Mouse (Mus musculus) hindbrain, embryonic 15.5 days (tissue): Measurements from ENCODE around the gene Nfatc2. TPM values are rescaled to one million over a fixed set of nuclear protein-coding genes. Genes with fewer than 3 reads are reported as not detected.

Source experiments
- ATAC-seq: fragments of 200-750 bp; cut with Nextera tagmentation; 2 replicates; pipeline ENCODE4 v1.8.0; 2017; ENCODE audit warnings: low read depth, moderate number of reproducible peaks, moderate TSS enrichment; ENCODE audit not compliant: low FRiP score
- H3K27ac ChIP-seq: fragments of 300-500 bp; sonication (generic); replicated peaks from 2 replicates; pipeline ENCODE4 v1.5.1; 2015; ENCODE audit warnings: mild to moderate bottlenecking, inconsistent platforms
- H3K27me3 ChIP-seq: fragments of 300-500 bp; sonication (generic); 2 replicates; pipeline ENCODE4 v1.6.1; 2015; ENCODE audit warnings: control low read depth, inconsistent platforms
- H3K36me3 ChIP-seq: fragments of 300-500 bp; sonication (generic); 2 replicates; pipeline ENCODE4 v1.6.1; 2015; ENCODE audit warnings: control low read depth, inconsistent platforms
- H3K4me1 ChIP-seq: fragments of 300-500 bp; sonication (generic); replicated peaks from 2 replicates; pipeline ENCODE4 v1.6.1; 2015; ENCODE audit warnings: control low read depth, inconsistent platforms
- H3K4me2 ChIP-seq: fragments of 300-500 bp; sonication (generic); 2 replicates; pipeline ENCODE4 v1.6.1; 2015; ENCODE audit warnings: moderate library complexity, mild to moderate bottlenecking, inconsistent platforms
- H3K4me3 ChIP-seq: fragments of 300-500 bp; sonication (generic); 2 replicates; pipeline ENCODE4 v1.5.1; 2015; ENCODE audit warnings: mild to moderate bottlenecking, inconsistent platforms
- H3K9ac ChIP-seq: fragments of 300-500 bp; sonication (generic); 2 replicates; pipeline ENCODE4 v1.6.1; 2015; ENCODE audit warnings: inconsistent platforms
- H3K9me3 ChIP-seq: fragments of 300-500 bp; sonication (generic); 2 replicates; pipeline ENCODE4 v1.6.1; 2016; ENCODE audit warnings: control low read depth, inconsistent platforms
- WGBS: fragments of 180-500 bp; shearing (Covaris S2); methylation state at CpG from one replicate; pipeline ENCODE4 v1.1.7; 2015; 5-methylcytosine and 5-hydroxymethylcytosine counted together
- polyA plus RNA-seq: library from polyadenylated mRNA; unstranded; fragments of >200 nt; fragmentation: Nextera tagmentation; extraction: Ambion mirVana; gene quantifications from 2 replicates; pipeline ENCODE4 v1.2.1, GENCODE M21; 2015

The Nfatc2 gene
- 3.8 and 4.6 TPM in 2 replicates for polyA plus RNA-seq

DNA sequence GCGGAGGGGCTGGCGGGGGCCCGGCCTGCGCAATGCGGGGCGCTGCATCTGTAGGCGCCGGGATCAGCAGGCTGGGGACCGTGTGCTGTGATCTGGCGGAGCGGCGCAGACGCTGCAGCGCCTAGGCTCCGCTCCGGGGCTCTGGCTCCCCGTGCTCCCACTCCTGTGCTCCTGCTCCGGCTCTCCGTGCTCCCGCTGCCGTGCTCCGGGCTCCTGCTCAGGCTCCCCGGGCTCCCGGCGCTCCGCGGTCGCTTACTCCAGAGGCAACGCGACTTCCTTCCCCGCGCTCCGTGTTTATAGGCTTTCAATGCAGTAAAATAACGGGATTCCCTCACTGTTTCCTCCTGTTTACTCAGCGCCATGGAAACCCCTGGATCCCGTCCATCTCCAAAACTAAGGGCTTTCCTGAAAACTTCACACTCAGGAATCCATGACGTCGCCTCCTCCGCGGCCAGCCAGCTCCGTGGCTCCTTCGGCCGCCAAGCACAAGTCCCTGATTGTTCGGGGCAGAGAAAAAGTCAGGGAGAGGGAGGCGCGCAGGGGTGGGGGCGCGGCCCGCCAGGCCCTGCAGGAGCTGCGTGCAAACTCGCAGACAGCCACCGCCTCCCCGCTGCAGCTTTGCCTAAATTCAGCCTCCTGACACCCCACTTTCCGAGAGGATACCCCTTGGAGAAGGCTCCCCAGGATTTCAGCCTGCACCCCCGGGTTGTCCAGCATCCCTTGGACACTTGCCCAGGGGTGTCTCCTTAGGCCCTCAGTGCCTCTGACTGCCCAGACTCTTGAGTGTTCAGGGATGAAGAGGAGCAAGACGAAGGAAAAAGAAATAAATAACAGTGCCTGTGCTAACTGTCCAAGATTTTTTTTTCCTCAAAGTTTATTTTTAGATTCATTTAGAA, at the start of gene Nfatc2:
Gene Nfatc2 (minus strand): TSS at position 167 of the 896 bp plus-strand sequence.
- peak within 1 kb of the TSS; percentile 62 for H3K4me3 ChIP-seq
- H3K36me3 ChIP-seq, result no peaks in the 10 kb centered on the region
- peak within 1 kb of the TSS; percentile 85 for H3K27ac ChIP-seq
- under 1% methylated on average over 56 of the region's 56 CpGs for WGBS
- peak within 1 kb of the TSS; percentile 97 for H3K4me2 ChIP-seq
- no peaks in the 10 kb centered on the region for H3K9me3 ChIP-seq
- peaks cover 19% of the 10 kb centered on the region for H3K27me3 ChIP-seq
- ATAC-seq, result peak; percentile 85
- peaks cover 35% of the 10 kb centered on the region for H3K4me1 ChIP-seq
- H3K9ac ChIP-seq, result peak within 1 kb of the TSS; percentile 62

DNA sequence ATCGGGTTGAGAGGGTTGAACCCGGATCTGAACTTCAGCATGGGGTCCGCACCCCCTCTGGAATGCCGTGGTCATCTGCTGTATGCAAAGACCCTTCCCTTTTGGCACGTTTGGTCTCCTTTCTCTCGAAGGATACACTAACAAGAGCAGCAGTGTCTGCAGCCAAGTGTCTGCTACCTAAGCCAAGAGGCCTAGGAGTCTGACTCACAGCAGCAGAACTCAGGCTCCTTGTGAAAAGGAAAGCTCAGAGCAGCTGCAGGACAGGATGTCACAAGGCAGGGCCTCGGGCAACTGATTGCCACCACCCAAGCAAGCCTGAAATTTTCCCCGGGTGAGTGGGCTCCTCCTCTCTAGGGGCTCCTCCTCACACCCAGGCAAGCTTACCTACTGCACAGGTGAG, 46.7 kb upstream of the Nfatc2 start:
- H3K9ac ChIP-seq, result no peak overlapping the region
- H3K36me3 ChIP-seq, result peaks cover 60% of the 10 kb centered on the region
- no peak for ATAC-seq
- H3K27me3 ChIP-seq, result no peaks in the 10 kb centered on the region
- no peak overlapping the region for H3K27ac ChIP-seq
- 84% methylated on average over 8 of the region's 8 CpGs for WGBS
- H3K4me1 ChIP-seq, result no peaks in the 10 kb centered on the region
- H3K4me2 ChIP-seq, result no peak overlapping the region
- H3K4me3 ChIP-seq, result no peak overlapping the region
- no peaks in the 10 kb centered on the region for H3K9me3 ChIP-seq

DNA sequence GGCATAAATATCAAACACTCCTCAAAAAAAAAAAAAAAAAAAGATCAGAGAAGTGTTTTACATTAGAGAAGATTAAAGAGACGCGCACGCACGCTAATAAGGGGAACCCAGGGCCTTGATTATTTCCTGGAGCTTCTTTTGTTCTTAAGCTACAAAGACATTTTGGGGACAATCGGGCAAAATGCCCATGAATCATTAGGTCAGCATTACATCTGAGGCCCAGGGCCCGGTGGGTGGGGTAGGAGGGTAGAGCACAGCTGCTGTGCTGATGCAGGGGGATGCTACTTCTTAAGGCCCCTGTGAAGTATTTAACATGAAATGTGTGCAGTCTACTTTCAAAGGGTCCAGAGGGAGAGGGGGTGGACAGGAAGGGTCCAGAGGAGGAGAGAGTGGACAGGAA, 43.4 kb upstream of the Nfatc2 start:
- H3K9me3 ChIP-seq, result no peaks in the 10 kb centered on the region
- H3K4me3 ChIP-seq, result no peak overlapping the region
- no peak overlapping the region for H3K4me2 ChIP-seq
- WGBS, result 42% methylated on average over 6 of the region's 6 CpGs
- H3K27ac ChIP-seq, result no peak overlapping the region
- H3K9ac ChIP-seq, result no peak overlapping the region
- ATAC-seq, result no peak
- H3K27me3 ChIP-seq, result no peaks in the 10 kb centered on the region
- H3K36me3 ChIP-seq, result peaks cover 74% of the 10 kb centered on the region
- no peaks in the 10 kb centered on the region for H3K4me1 ChIP-seq

DNA sequence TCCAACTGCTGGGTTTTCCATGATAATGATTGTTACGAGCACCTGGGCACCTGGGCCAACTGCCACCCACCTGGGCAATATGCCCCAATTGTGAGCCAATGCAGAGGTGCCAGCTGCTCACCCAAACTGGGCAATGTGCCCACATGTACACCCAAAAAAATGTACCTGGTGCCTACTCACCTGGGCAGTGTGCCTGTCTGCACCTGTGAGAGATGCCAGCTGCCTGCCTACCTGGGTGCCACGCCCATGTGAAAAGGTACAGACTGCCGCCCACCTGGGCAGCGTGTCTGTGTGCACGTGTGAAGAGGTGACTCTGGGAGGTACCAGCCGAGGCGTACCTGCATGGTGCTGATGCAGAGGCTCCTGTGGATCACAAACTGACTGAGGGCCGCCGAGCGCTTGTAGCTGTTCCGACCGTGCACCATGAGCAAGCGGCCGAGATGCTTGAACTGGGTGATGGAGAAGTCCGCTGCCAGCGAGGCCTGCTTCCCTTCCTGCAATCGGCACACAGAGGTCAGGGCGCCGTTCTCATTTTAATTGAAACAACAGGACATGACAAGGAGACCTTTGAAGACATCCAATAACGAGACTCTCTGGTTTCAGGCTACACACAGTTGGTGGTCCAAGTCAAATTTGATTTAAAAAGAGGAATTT, 42.2 kb upstream of the Nfatc2 start:
- no peak overlapping the region for H3K27ac ChIP-seq
- H3K27me3 ChIP-seq, result no peaks in the 10 kb centered on the region
- peaks cover 75% of the 10 kb centered on the region for H3K36me3 ChIP-seq
- H3K4me3 ChIP-seq, result no peak overlapping the region
- no peak overlapping the region for H3K9ac ChIP-seq
- ATAC-seq, result no peak
- 84% methylated on average over 20 of the region's 20 CpGs for whole genome bisulfite sequencing
- no peaks in the 10 kb centered on the region for H3K9me3 ChIP-seq
- H3K4me2 ChIP-seq, result no peak overlapping the region
- no peaks in the 10 kb centered on the region for H3K4me1 ChIP-seq

DNA sequence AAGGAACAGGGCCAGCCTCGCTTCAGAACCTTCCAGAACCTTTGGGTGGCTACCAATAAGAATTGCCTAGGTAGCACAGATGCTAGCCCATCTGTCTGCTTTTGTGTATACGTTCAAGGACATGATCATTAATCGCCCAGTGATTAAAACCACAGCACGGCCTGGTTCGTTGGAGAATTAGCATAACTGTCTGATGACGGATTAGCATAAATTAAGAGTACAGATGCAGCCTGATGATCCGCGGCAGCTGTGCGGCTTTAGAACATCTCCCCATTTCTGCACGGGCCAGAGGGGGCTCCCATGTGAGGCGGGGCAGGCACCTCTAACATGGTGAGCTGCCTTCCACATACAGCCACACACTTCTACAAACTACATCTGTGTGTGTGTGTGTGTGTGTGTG, 40.7 kb upstream of the Nfatc2 start:
- H3K4me3 ChIP-seq, result no peak overlapping the region
- H3K27me3 ChIP-seq, result no peaks in the 10 kb centered on the region
- no peaks in the 10 kb centered on the region for H3K4me1 ChIP-seq
- H3K9me3 ChIP-seq, result no peaks in the 10 kb centered on the region
- H3K27ac ChIP-seq, result 0 out of 2 replicates have a peak overlapping the region, but pooled peaks have one; percentile 9
- H3K4me2 ChIP-seq, result no peak overlapping the region
- H3K36me3 ChIP-seq, result peaks cover 69% of the 10 kb centered on the region
- peak; percentile 47; the same call in 1 of the 2 replicates for ATAC-seq
- 47% methylated on average over 11 of the region's 11 CpGs for WGBS
- no peak overlapping the region for H3K9ac ChIP-seq

DNA sequence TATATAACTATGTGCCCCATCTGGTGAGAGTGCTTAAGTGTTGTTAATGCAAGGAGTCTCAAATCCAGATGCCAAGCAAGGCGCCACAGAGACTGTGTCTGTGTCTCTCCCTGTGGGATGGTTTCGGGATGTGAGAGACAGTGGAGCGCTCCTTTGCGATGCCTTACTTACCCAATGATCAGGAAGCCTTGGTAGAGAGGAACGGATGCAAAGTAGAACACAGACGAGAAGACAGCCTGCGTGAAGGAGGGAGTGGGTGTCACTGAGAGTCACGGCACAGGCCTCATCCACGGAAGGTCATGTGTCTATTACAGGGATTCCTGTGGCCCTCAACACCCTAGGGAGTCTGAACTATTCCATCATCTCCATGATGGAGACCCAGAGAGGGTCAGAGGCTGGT, 39.0 kb upstream of the Nfatc2 start:
- H3K9ac ChIP-seq, result no peak overlapping the region
- H3K36me3 ChIP-seq, result peaks cover 70% of the 10 kb centered on the region
- no peak overlapping the region for H3K4me2 ChIP-seq
- H3K27ac ChIP-seq, result no peak overlapping the region
- no peak overlapping the region for H3K4me3 ChIP-seq
- 90% methylated on average over 9 of the region's 9 CpGs for WGBS
- no peaks in the 10 kb centered on the region for H3K9me3 ChIP-seq
- H3K4me1 ChIP-seq, result no peaks in the 10 kb centered on the region
- H3K27me3 ChIP-seq, result no peaks in the 10 kb centered on the region
- no peak for ATAC-seq

DNA sequence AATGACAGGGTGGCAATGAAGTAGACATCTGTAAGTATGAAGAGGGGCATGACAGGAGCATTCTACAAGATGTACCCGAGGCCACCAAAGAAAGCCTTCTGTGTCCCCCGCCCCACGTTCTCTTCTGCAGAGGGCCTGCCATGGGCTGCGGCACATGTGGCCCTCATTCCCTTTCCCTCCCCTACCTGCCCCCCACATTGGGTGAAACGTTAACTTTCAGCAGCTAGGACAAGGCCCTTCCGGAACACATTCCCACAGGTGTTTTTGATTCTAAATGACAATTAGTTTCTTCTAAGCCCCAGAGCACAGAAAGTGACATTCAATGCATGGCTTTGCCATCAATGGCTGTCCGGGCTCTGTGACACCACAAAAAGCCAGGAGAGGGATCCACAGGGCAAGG, 33.4 kb upstream of the Nfatc2 start:
- WGBS, result 89% methylated on average over 7 of the region's 7 CpGs
- no peak overlapping the region for H3K4me2 ChIP-seq
- H3K4me3 ChIP-seq, result no peak overlapping the region
- no peak overlapping the region for H3K9ac ChIP-seq
- H3K27me3 ChIP-seq, result no peaks in the 10 kb centered on the region
- no peaks in the 10 kb centered on the region for H3K9me3 ChIP-seq
- H3K36me3 ChIP-seq, result peaks cover 43% of the 10 kb centered on the region
- ATAC-seq, result no peak
- H3K27ac ChIP-seq, result no peak overlapping the region
- H3K4me1 ChIP-seq, result no peaks in the 10 kb centered on the region

DNA sequence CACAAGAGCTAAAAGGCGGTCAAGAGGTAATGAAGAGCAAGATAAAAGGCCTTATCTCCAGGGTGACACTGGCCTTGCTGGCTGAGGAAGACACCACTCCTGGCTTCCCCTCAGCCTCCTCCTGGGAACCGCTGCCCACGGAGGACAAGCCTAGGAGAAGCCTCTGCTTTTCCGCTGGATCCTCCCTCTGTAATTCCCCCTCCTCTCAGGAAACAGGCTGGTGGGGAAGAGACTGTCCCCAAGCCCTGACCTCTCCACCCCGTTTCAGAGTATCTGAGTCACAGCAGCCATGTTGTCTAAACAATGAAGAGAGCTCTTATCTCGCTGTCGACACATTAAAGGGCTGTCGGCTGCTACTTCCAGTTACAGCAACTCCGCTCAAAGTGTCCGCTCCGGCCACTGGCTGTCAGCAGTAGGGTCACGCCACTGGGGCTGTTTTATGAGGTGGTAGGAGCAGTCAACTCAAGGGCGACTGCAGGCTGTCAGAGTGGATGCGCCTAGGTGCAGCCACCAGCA, 31.9 kb upstream of the Nfatc2 start:
- Histone ChIP-seq H3K27ac (no peak overlapping the region), H3K9me3 (no peaks in the 10 kb centered on the region), H3K4me1 (no peaks in the 10 kb centered on the region; the same call in 1 of the 2 replicates), H3K4me3 (no peak overlapping the region), H3K9ac (no peak overlapping the region), H3K36me3 (peaks cover 31% of the 10 kb centered on the region), H3K4me2 (no peak overlapping the region), H3K27me3 (no peaks in the 10 kb centered on the region)
- WGBS, result 68% methylated on average over 14 of the region's 14 CpGs
- no peak for ATAC-seq

DNA sequence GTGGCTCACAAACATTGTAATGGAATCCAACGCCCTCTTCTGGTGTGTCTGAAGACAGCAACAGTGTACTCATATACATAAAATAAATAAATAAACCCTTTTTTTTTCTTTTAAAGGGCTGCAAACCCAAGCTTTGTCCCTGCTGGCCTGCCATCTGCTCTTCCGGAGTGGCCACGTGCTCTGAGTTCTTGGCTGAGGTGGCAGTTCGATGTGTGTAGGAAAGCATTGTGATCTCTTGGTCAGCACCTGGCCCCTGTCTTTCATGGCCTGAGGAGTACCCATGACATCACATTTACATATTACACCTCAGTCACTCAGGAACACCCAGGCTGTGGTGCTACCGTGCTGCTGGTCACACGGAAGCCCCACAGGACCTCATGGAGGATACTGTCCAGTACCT, 31.1 kb upstream of the Nfatc2 start:
- ATAC-seq, result no peak
- no peaks in the 10 kb centered on the region for H3K27me3 ChIP-seq
- H3K9me3 ChIP-seq, result no peaks in the 10 kb centered on the region
- H3K4me1 ChIP-seq, result peaks cover 5% of the 10 kb centered on the region
- no peak overlapping the region for H3K9ac ChIP-seq
- no peak overlapping the region for H3K4me2 ChIP-seq
- no peak overlapping the region for H3K27ac ChIP-seq
- 83% methylated on average over 6 of the region's 6 CpGs for WGBS
- H3K36me3 ChIP-seq, result peaks cover 29% of the 10 kb centered on the region
- no peak overlapping the region for H3K4me3 ChIP-seq

DNA sequence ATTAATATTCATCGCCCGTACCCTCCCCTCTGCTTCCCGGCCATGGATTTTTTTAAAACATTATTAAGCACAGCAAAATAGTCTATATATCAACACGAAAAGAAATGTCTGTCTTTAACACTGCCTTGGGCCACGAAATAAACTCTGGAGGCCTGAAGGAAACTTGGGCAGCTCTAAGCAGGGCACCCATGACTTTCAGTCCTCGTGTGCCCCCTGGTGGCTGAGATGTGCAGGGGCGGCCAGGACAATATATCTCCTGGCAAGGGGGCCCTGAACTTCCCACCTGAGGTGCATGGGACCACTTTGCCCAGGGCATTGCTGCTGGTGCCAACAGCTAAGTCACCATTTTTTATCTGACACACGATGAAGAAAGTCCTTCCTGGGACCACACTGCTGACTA, 27.3 kb upstream of the Nfatc2 start:
- Histone ChIP-seq H3K4me1 (peaks cover 25% of the 10 kb centered on the region), H3K27ac (no peak overlapping the region), H3K27me3 (no peaks in the 10 kb centered on the region), H3K9me3 (no peaks in the 10 kb centered on the region), H3K4me2 (no peak overlapping the region), H3K4me3 (no peak overlapping the region), H3K36me3 (peaks cover 5% of the 10 kb centered on the region), H3K9ac (no peak overlapping the region)
- 23% methylated on average over 8 of the region's 8 CpGs for WGBS
- peak; percentile 64 for ATAC-seq

DNA sequence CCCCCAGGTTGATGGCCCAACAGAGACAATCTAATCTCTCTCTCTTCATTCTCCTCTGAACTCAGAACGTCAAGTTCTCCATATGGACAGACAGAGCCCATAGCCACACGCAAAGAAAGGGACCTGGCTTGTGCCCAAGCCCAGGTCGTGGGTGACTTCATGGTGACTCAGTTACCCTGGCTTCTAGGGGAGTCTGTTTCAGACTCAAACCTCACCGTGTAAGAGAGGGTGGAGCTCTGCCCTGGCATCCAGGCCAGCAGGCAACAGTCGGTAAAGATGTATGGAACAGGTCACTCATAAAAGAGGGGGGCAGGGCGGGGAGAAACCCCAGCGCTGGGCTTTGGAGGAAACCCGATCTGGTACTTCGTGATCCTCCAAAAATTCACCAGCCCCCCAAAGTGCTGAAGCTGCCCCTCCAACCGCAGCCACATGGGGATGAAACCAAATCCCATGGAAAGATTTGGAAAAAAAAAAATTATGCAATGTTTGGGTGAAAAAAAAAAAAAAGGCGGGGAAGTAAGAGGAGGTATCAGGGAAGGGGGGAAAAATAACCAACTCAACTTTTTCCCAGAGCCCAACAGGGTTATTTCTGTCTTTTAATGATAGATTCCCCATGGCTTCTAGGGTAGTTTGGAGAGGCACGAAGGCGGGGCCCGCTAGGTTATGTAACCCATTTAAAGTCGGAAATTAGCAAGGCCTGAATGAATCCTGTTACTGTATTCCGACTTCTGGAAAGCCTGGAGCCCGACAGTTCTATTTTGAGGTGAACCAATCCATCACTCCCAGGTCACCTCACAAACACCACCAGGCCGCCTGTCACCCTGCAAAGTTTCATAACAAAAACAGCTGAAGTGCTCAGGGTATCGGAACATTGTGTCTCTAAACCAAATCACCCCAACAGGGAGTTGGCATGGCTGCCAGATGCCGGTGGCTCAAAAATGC, 26.6 kb upstream of the Nfatc2 start:
- Histone ChIP-seq H3K27me3 (no peaks in the 10 kb centered on the region), H3K4me3 (no peak overlapping the region), H3K4me2 (no peak overlapping the region), H3K36me3 (peaks cover 5% of the 10 kb centered on the region), H3K9ac (no peak overlapping the region), H3K27ac (no peak overlapping the region), H3K9me3 (no peaks in the 10 kb centered on the region), H3K4me1 (peaks cover 25% of the 10 kb centered on the region)
- 61% methylated on average over 20 of the region's 20 CpGs for WGBS
- no peak for ATAC-seq
